Mouse (Mus musculus): ENCODE results near the gene F11r. TPM values are rescaled to one million over a fixed set of nuclear protein-coding genes. Genes with fewer than 3 reads are reported as not detected.

Gene F11r
- polyA plus RNA-seq, 1 experiment from 2014 or later = 33.8 TPM

- in situ Hi-C loops (cut with MboI; ENCODE audit: low pct_unique_long_range_greater_than_20kb) = no loop called here
- ChIA-PET CTCF (interaction anchor here (1.0 kb wide), 1 partner anchor 13 kb away, joined by 3 read pairs; no protein-coding TSS in a partner anchor), POLR2A (interaction anchor here (0.8 kb wide), 1 partner anchor 27 kb away, joined by 3 read pairs; no protein-coding TSS in a partner anchor)
- peaks cover 5% of the 10 kb centered on the region for H3K27me3 ChIP-seq
- DNase-seq (ENCODE audit: low read depth, low spot score) = no peak
- no peak for ATAC-seq
- no peak for TF ChIP-seq CTCF (IDR thresholded peaks at IDR 0.05)
Observed at GRCm38 (mm10) chr1:171412446-171412845, 24.9 kb upstream of the F11r start.

GRCm38 (mm10) chr1:171413608-171414007 is 23.7 kb upstream of the F11r start:
- DNase-seq (ENCODE audit: low read depth, low spot score) = no peak
- POLR2A ChIA-PET = no interaction called here
- no peak for TF ChIP-seq CTCF (IDR thresholded peaks at IDR 0.05)
- CTCF ChIA-PET = interaction anchor here (2.2 kb wide), 1 partner anchor 88 kb away, joined by 8 read pairs; no protein-coding TSS in a partner anchor
- in situ Hi-C loops (cut with MboI; ENCODE audit: low pct_unique_long_range_greater_than_20kb) = no loop called here
- no peak for ATAC-seq
- peaks cover 2% of the 10 kb centered on the region for H3K27me3 ChIP-seq

GRCm38 (mm10) chr1:171418660-171419059 is 18.7 kb upstream of the F11r start, which contains the start of gene Tstd1:
Tstd1 (plus strand) TSS chr1:171418872.
- in situ Hi-C loops (cut with MboI; ENCODE audit: low pct_unique_long_range_greater_than_20kb) = no loop called here
- DNase-seq (ENCODE audit: low read depth, low spot score) = no peak
- CTCF ChIA-PET = no interaction called here
- no peaks in the 10 kb centered on the region for H3K27me3 ChIP-seq
- POLR2A ChIA-PET = no interaction called here
- no peak for TF ChIP-seq CTCF (IDR thresholded peaks at IDR 0.05)
- ATAC-seq = no peak

GRCm38 (mm10) chr1:171419291-171419882 is 17.9 kb upstream of the F11r start:
- CTCF ChIA-PET = no interaction called here
- in situ Hi-C loops (cut with MboI; ENCODE audit: low pct_unique_long_range_greater_than_20kb) = no loop called here
- no peak for TF ChIP-seq CTCF (IDR thresholded peaks at IDR 0.05)
- no peak for DNase-seq (ENCODE audit: low read depth, low spot score)
- no peak for ATAC-seq
- POLR2A ChIA-PET = no interaction called here
- H3K27me3 ChIP-seq = no peaks in the 10 kb centered on the region

GRCm38 (mm10) chr1:171419905-171420304 is 17.4 kb upstream of the F11r start:
- POLR2A ChIA-PET = no interaction called here
- TF ChIP-seq CTCF (IDR thresholded peaks at IDR 0.05) = no peak
- CTCF ChIA-PET = no interaction called here
- in situ Hi-C loops (cut with MboI; ENCODE audit: low pct_unique_long_range_greater_than_20kb) = loop anchor here (5.0 kb wide), 1 partner anchor 278 kb away; no protein-coding TSS in a partner anchor
- no peaks in the 10 kb centered on the region for H3K27me3 ChIP-seq
- ATAC-seq (no peak), DNase-seq (ENCODE audit: low read depth, low spot score) (no peak)

- H3K27me3 ChIP-seq = no peaks in the 10 kb centered on the region
- in situ Hi-C loops (cut with MboI; ENCODE audit: low pct_unique_long_range_greater_than_20kb) = loop anchor here (5.0 kb wide), 1 partner anchor 280 kb away; no protein-coding TSS in a partner anchor
- DNase-seq (ENCODE audit: low read depth, low spot score) (no peak), ATAC-seq (no peak)
- ChIA-PET POLR2A (no interaction called here), CTCF (interaction anchor here (0.8 kb wide), 1 partner anchor 42 kb away, joined by 3 read pairs; no protein-coding TSS in a partner anchor)
- TF ChIP-seq CTCF (IDR thresholded peaks at IDR 0.05) = no peak
Observed at GRCm38 (mm10) chr1:171422504-171423095, 14.7 kb upstream of the F11r start.

- no peaks in the 10 kb centered on the region for H3K27me3 ChIP-seq
- in situ Hi-C loops (cut with MboI; ENCODE audit: low pct_unique_long_range_greater_than_20kb) = loop anchor here (5.0 kb wide), 1 partner anchor 282 kb away; no protein-coding TSS in a partner anchor
- DNase-seq (ENCODE audit: low read depth, low spot score) (no peak), ATAC-seq (peak; percentile 25)
- CTCF ChIA-PET = interaction anchor here (1.2 to 1.3 kb wide), 2 partner anchors 13 to 35 kb away, joined by 3 to 4 read pairs; no protein-coding TSS in a partner anchor
- no peak for TF ChIP-seq CTCF (IDR thresholded peaks at IDR 0.05)
- POLR2A ChIA-PET = interaction anchor here (1.5 kb wide), 1 partner anchor 15 kb away, joined by 5 read pairs; no protein-coding TSS in a partner anchor
Observed at GRCm38 (mm10) chr1:171424638-171425037, 12.7 kb upstream of the F11r start.

DNA sequence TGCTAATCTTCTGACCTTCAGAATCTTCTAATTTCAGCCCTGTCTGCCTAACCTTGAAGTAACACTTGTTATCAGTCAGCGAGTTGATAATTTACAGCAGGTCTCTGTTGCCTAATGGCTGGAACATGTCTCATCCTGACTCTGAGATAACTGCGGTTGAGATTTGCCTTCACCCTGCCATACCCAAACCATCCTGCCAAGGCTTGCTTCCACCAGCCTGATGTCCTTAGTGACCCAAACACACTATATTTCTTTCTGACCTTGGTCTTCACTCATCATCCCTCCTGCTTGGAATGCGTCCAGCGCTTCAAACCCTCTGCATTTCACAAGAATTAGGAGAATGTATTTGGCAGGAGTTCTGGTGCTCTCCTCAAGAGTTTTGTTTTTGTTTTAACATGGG is 12.2 kb upstream of the F11r start:
- ChIA-PET CTCF (interaction anchor here (1.2 to 1.3 kb wide), 2 partner anchors 13 to 35 kb away, joined by 3 to 4 read pairs; no protein-coding TSS in a partner anchor), POLR2A (interaction anchor here (0.7 to 1.5 kb wide), 2 partner anchors 15 to 39 kb away, joined by 3 to 5 read pairs; no protein-coding TSS in a partner anchor)
- H3K27me3 ChIP-seq = no peaks in the 10 kb centered on the region
- no peak for TF ChIP-seq CTCF (IDR thresholded peaks at IDR 0.05)
- ATAC-seq = peak; percentile 78
- DNase-seq (ENCODE audit: low read depth, low spot score) = no peak
- in situ Hi-C loops (cut with MboI; ENCODE audit: low pct_unique_long_range_greater_than_20kb) = no loop called here

- no peaks in the 10 kb centered on the region for H3K27me3 ChIP-seq
- CTCF ChIA-PET = no interaction called here
- no peak for DNase-seq (ENCODE audit: low read depth, low spot score)
- POLR2A ChIA-PET = no interaction called here
- no peak for ATAC-seq
- in situ Hi-C loops (cut with MboI; ENCODE audit: low pct_unique_long_range_greater_than_20kb) = no loop called here
- no peak for TF ChIP-seq CTCF (IDR thresholded peaks at IDR 0.05)
Observed at GRCm38 (mm10) chr1:171432158-171432557, 5.2 kb upstream of the F11r start.

- ChIA-PET CTCF (no interaction called here), POLR2A (no interaction called here)
- ATAC-seq (no peak), DNase-seq (ENCODE audit: low read depth, low spot score) (no peak)
- in situ Hi-C loops (cut with MboI; ENCODE audit: low pct_unique_long_range_greater_than_20kb) = no loop called here
- TF ChIP-seq CTCF (IDR thresholded peaks at IDR 0.05) = no peak
- H3K27me3 ChIP-seq = no peaks in the 10 kb centered on the region
Observed at GRCm38 (mm10) chr1:171435288-171435814, 2.0 kb upstream of the F11r start.

GRCm38 (mm10) chr1:171435974-171436373 is 1.4 kb upstream of the F11r start:
- H3K27me3 ChIP-seq = no peaks in the 10 kb centered on the region
- in situ Hi-C loops (cut with MboI; ENCODE audit: low pct_unique_long_range_greater_than_20kb) = no loop called here
- ChIA-PET POLR2A (no interaction called here), CTCF (no interaction called here)
- ATAC-seq = no peak
- no peak for TF ChIP-seq CTCF (IDR thresholded peaks at IDR 0.05)
- no peak for DNase-seq (ENCODE audit: low read depth, low spot score)

Data from Patski (cell line).